Mouse (Mus musculus) midbrain, embryonic 10.5 days (tissue): ENCODE measurements around the gene Hexim2. TPM values are rescaled to one million over a fixed set of nuclear protein-coding genes. Genes with fewer than 3 reads are reported as not detected.

Experiments used
- DNase-seq: peaks from one replicate; pipeline ENCODE4 v3.0.0-alpha.2; 2017; ENCODE audit warnings: low spot score
- H3K27ac ChIP-seq: fragments of 300-500 bp; sonication (generic); replicated peaks from 2 replicates; pipeline ENCODE4 v1.5.1; 2016; ENCODE audit warnings: mild to moderate bottlenecking
- H3K27me3 ChIP-seq: fragments of 300-500 bp; sonication (generic); 2 replicates; pipeline ENCODE4 v1.6.1; 2016; ENCODE audit warnings: low read depth, mild to moderate bottlenecking; ENCODE audit not compliant: poor library complexity, severe bottlenecking
- H3K36me3 ChIP-seq: fragments of 300-500 bp; sonication (generic); 2 replicates; pipeline ENCODE4 v1.6.1; 2016; ENCODE audit warnings: mild to moderate bottlenecking, moderate library complexity
- H3K4me1 ChIP-seq: fragments of 300-500 bp; sonication (generic); 2 replicates; pipeline ENCODE4 v1.6.1; 2016
- H3K4me3 ChIP-seq: fragments of 300-500 bp; sonication (generic); 2 replicates; pipeline ENCODE4 v1.5.1; 2016; ENCODE audit warnings: mild to moderate bottlenecking, moderate library complexity
- H3K9me3 ChIP-seq: fragments of 300-500 bp; sonication (generic); replicated peaks from 2 replicates; pipeline ENCODE4 v1.6.1; 2016; ENCODE audit warnings: mild to moderate bottlenecking
- WGBS: fragments of 180-500 bp; shearing (Covaris S2); methylation state at CpG from one replicate; pipeline ENCODE4 v1.1.7; 2016; 5-methylcytosine and 5-hydroxymethylcytosine counted together
- polyA plus RNA-seq: library from polyadenylated mRNA; unstranded; fragments of >200 nt; fragmentation: Nextera tagmentation; extraction: Ambion mirVana; gene quantifications from 2 replicates; pipeline ENCODE4 v1.2.1, GENCODE M21; 2016

Hexim2 gene
- polyA plus RNA-seq, 1 experiment from 2014 or later, result 7.8 TPM

DNA sequence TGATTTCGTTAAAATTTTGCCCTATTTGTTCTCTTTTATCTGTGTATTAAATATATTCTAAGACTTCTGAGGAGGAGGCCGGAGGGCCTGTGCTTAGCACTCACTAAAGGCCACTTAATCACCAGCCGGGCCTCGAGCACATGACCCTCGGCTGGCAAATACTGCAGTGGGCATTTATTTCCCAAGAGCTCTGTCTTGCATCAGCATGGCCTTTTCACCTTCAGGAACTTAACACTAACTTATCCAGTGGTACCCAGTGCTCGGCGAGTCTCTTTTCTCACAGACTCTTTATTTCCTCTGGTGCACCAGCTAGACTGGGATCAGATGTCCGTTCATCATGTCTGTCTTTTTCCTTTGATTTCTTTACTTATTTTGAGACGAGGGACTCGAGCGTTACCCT lies 28.5 kb downstream of the Hexim2 start:
- WGBS, result 92% methylated on average over 11 of the region's 11 CpGs
- H3K27ac ChIP-seq, result no peak overlapping the region
- DNase-seq, result no peak

DNA sequence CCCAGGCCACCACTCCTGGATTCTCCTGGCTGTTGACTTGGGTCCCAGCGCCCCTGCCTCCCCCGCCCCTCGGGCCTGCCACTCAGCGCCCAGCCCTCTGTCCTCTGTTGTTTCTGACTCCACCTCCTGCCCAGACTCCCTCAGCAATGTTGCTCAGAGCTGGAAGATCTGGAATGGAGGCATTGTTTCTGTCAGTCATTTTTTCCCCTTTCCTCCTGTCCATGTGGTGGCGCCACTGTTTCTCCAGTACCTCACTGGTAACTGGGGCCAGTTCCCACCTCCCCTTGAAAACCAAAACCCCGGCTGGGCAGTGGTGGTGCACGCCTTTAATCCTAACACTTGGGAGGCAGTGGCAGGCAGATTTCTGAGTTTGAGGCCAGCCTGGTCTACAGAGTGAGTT lies 29.2 kb downstream of the Hexim2 start:
- H3K4me3 ChIP-seq, result no peak overlapping the region
- no peak overlapping the region for H3K27ac ChIP-seq
- no peaks in the 10 kb centered on the region for H3K9me3 ChIP-seq
- 78% methylated on average over 7 of the region's 7 CpGs for WGBS
- no peaks in the 10 kb centered on the region; the same call in 1 of the 2 replicates for H3K27me3 ChIP-seq
- H3K4me1 ChIP-seq, result peaks cover 11% of the 10 kb centered on the region
- H3K36me3 ChIP-seq, result no peaks in the 10 kb centered on the region
- DNase-seq, result no peak

More for the DNA sequence above, 28.5 kb downstream of the Hexim2 start:
- Histone ChIP-seq H3K27me3 (no peaks in the 10 kb centered on the region; the same call in 1 of the 2 replicates), H3K4me1 (peaks cover 11% of the 10 kb centered on the region), H3K36me3 (no peaks in the 10 kb centered on the region), H3K9me3 (no peaks in the 10 kb centered on the region), H3K4me3 (no peak overlapping the region)

DNA sequence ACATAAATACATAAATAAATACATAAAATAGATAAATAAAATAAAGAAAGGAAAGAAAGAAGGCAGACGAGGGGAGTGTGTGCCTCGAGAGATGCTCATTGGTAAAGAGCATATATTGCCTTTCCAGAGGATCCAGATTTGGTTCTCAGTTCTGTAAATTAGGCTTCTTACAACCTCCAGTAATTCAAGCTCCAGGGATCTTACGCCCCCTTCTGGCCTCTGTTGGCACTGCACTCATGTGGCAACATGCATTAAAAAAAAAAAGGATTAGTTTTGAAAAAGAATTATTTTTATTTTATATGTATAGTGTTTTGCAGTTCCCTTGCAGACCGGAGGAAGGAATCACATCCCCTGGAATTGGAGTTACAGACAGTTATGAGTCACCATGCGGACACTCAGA lies 29.9 kb downstream of the Hexim2 start:
- Histone ChIP-seq H3K4me1 (peaks cover 11% of the 10 kb centered on the region), H3K27me3 (no peaks in the 10 kb centered on the region; the same call in 1 of the 2 replicates), H3K4me3 (no peak overlapping the region), H3K27ac (no peak overlapping the region), H3K9me3 (no peaks in the 10 kb centered on the region), H3K36me3 (no peaks in the 10 kb centered on the region)
- DNase-seq, result no peak
- whole genome bisulfite sequencing, result 88% methylated on average over 5 of the region's 5 CpGs

DNA sequence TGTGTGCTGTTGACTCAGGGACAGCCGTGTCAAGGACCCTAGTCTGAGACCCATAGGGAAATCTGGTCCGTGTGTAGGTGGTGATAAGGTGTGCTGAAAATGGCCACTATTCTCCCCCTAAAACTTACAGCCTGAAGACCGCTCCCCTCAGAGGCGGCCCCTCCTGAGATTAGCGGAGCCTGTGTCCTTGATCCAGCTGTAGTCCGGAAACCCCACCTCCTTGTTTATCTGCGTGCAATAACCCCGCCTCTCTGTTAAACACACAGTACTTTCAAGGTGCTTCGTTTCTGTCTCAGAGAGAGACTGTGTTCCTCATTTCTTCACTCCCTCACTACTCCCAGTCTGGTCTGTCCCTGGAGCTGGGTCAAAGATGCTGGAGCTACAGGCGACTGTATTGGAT lies 32.2 kb downstream of the Hexim2 start:
- Histone ChIP-seq H3K27ac (no peak overlapping the region), H3K9me3 (no peaks in the 10 kb centered on the region), H3K4me1 (no peaks in the 10 kb centered on the region), H3K4me3 (no peak overlapping the region), H3K36me3 (no peaks in the 10 kb centered on the region), H3K27me3 (peaks cover 7% of the 10 kb centered on the region)
- DNase-seq, result no peak
- WGBS, result 29% methylated on average over 10 of the region's 10 CpGs

DNA sequence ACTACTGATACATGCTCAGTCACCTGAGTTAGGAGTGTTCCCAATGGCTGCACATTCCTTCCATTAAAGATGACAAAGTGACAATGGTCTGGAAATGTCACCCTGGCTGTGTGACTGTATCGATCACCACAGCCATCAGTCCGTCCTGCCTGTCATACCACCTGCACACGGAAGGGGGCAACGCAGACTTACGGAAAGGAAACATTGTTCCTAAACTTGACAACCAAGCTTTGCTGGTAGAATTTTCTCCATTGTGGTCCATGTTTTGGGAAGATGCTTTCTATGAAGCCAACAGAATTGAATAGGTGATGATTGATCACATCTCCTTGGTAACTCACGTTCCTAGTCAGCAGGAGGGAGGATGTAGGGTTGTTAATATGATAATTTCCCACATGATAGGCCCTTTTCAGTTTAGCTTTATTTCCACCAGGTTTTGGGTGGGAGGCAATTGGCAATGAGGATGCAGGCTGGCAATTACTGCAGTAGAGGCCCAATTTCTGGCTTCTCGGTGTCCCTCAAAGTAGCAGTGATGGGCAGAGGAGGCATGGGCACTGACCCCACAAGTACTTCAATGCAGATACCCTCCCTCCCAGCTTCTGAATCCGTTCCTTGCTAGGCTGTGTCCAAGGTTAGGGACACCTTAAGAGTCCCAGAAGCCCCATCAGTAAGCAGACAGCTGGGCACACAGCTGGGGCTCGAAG lies 36.6 kb downstream of the Hexim2 start:
- Histone ChIP-seq H3K27me3 (peaks cover 51% of the 10 kb centered on the region), H3K36me3 (no peaks in the 10 kb centered on the region), H3K4me3 (no peak overlapping the region), H3K9me3 (no peaks in the 10 kb centered on the region), H3K27ac (no peak overlapping the region), H3K4me1 (peaks cover 16% of the 10 kb centered on the region)
- DNase-seq, result peak; percentile 59
- 33% methylated on average over 9 of the region's 9 CpGs for WGBS

DNA sequence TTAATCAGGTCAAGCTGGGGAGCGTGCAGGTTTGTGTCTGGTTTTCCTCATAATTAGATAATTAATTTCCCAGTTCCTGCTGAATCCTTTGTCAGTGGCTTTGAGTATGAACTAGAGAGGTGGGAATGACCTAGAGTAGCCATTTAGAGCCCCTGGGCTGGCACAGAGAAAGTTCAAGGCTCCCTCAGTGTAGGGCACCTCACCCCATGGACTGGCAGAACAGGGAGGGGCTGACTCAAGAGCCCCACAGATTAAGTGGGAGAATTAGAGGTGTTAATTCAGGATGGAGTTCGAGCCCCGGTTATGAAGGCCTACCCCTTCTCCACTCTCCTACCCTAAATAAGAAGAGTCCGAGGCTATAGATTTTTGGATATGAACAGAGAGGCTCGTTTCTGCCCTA lies 37.4 kb downstream of the Hexim2 start:
- Histone ChIP-seq H3K27ac (no peak overlapping the region), H3K4me3 (no peak overlapping the region), H3K27me3 (peaks cover 58% of the 10 kb centered on the region), H3K36me3 (no peaks in the 10 kb centered on the region), H3K9me3 (no peaks in the 10 kb centered on the region), H3K4me1 (peaks cover 16% of the 10 kb centered on the region)
- no peak for DNase-seq
- WGBS, result 84% methylated on average over 5 of the region's 5 CpGs

DNA sequence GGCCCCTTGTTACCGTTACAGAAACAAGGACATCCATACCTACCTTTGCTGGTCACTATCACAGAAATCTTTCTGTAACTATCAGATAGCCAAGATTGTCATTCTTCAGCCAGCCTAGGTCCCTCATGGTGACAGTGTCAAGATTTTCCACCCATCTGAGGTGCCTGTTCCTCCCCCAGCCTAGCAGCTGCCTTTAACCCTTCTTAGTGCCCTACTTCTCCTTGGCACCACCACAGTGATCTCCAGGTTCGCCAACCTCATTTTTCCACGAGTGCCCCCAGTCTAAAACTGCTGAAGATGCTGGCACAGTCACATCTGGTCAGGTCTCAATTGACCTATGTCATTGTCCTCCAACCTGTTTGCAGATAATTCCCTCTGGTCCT lies 37.9 kb downstream of the Hexim2 start:
- Histone ChIP-seq H3K4me3 (peak overlapping the region; percentile 77), H3K27ac (no peak overlapping the region), H3K9me3 (no peaks in the 10 kb centered on the region), H3K4me1 (peaks cover 19% of the 10 kb centered on the region), H3K27me3 (peaks cover 63% of the 10 kb centered on the region), H3K36me3 (no peaks in the 10 kb centered on the region)
- DNase-seq, result no peak
- WGBS, result 63% methylated on average over 3 of the region's 3 CpGs

DNA sequence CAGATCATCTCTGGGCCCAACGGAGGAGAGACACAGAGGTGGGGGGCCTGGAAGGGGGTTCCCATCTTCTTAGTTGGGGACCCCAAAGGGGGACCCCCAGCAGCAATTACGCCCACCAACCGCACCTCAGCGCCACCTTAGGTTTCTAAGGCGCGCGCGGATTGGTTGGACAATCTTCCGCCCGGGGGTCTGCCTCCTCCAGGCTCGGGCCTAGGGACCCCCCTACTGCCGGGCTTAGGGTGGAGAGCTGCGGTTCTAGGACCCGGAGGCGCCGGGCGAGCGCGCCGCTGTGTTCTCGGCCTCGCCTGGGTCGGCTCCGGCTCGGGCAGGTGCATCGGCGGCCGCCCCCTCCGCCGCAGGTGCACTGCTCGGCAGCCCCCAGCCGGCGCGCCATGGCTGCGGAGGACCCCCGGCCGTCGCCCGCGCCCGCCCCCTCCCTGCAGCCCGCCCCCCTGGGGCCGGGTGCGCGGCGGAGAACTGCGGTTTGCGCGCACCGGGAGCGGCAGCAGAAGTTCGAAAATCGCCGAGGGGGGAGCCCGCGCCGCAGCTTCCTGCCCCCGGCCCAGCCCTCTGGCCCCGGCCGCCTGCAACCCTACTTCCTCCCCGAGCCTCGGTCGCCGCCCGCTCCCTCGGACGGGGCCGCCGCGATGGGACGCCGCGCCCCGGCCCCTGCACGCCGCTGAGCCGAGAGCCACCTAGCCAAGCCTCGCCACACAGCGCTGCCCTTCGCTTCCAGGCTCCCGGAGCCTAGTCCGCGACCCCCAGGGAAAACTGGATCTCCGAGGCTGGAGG lies 38.5 kb downstream of the Hexim2 start, which contains the start of gene Fmnl1:
Gene Fmnl1, plus strand, starts transcription at position 614 of the 792 bp plus-strand sequence.
- H3K36me3 ChIP-seq, result no peaks in the 10 kb centered on the region
- 1% methylated on average over 84 of the region's 84 CpGs for WGBS
- H3K9me3 ChIP-seq, result no peaks in the 10 kb centered on the region
- peak within 1 kb of the TSS; percentile 77 for H3K4me3 ChIP-seq
- peak within 1 kb of the TSS; percentile 72 for H3K27ac ChIP-seq
- H3K27me3 ChIP-seq, result peaks cover 64% of the 10 kb centered on the region
- peaks cover 19% of the 10 kb centered on the region for H3K4me1 ChIP-seq
- DNase-seq, result peak; percentile 37

DNA sequence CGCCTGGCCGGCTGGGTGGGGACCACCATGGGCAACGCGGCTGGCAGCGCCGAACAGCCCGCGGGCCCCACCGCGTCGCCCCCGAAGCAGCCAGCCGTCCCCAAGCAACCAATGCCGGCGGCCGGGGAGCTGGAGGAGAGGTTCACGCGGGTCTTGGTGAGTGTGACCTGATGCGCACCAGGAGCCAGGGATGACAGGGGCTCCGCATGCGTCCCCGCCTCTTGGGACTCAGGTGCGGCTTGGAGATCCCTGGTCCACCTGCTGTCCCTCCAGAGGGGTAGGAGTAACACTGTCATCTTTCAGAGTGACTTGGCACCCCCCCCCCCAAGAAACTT lies 39.0 kb downstream of the Hexim2 start:
- H3K4me3 ChIP-seq, result peak overlapping the region; percentile 77
- H3K27me3 ChIP-seq, result peaks cover 64% of the 10 kb centered on the region
- H3K36me3 ChIP-seq, result no peaks in the 10 kb centered on the region
- peaks cover 19% of the 10 kb centered on the region for H3K4me1 ChIP-seq
- no peaks in the 10 kb centered on the region for H3K9me3 ChIP-seq
- peak; percentile 32 for DNase-seq
- 5% methylated on average over 23 of the region's 23 CpGs for WGBS
- peak overlapping the region; percentile 72 for H3K27ac ChIP-seq

DNA sequence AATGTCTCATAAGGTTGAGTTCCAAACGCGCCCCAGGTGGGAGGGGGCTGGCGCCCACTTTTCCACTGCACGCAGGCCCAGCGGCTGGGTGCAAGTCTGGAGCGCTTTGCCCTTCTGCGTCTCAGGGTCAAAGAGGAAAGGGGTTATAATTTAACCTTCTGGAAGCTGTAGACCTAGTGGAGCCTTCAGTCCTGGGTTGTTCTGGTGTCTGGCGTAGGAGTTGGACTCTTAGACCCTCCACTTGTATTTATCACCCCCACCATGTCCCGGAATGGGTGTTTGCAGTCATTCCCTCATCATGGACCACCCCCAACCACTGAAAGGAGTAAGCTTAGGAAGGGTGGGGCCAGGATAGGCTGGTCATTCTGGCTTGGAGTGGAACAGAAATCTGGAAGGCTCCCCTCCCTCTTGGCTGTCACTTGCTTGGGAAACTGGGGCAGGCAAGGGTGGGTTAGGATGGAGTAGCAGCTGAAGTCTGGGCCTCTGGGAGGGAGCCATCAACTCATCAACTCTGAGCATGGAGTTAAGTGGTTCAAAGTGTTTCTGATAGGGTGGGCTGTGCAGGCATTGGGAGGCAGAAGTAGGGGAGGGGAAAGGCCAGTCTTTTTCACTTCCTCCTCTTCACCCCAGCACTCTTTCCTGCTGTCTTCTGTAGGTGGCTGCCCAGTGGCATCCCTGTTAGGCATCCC lies 39.6 kb downstream of the Hexim2 start:
- Histone ChIP-seq H3K4me3 (peak overlapping the region; percentile 77), H3K4me1 (peaks cover 19% of the 10 kb centered on the region), H3K27me3 (peaks cover 64% of the 10 kb centered on the region)

DNA sequence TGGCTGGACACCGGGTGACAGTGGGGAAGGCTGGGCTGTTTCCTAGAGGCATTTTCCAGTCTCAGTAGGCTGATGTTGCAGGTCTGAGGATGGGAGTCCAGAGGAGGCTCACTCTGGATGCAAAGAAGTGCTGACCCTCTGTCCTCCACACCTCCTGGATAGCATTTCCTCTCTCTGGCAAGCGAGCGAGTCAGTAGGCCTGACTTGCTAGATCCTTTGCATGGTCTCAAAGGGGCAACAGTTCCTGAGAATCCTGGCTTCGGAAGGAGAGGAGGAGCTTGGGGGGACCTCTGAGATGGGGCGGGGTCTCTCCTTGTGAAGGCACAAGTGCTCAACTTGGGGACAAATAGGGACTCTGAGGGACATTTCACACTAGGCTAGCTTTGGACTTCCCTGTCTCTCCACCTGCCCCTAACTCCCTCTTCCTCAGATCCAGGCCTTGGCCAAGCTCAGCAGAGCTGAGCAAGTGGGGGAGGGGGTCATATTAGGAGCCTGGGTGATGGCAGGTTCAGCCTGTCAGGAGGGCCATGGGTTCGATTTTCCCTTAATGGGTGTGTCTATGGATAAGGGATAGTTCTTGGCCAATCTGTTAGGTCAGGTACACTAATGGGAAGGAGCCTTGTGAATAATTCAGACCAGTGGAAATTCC lies 40.3 kb downstream of the Hexim2 start:
- no peaks in the 10 kb centered on the region for H3K36me3 ChIP-seq
- no peak for DNase-seq
- H3K9me3 ChIP-seq, result no peaks in the 10 kb centered on the region
- peaks cover 19% of the 10 kb centered on the region for H3K4me1 ChIP-seq
- H3K4me3 ChIP-seq, result no peak overlapping the region
- peaks cover 64% of the 10 kb centered on the region for H3K27me3 ChIP-seq
- no peak overlapping the region for H3K27ac ChIP-seq
- whole genome bisulfite sequencing, result 68% methylated on average over 6 of the region's 6 CpGs

More for the DNA sequence above, 39.6 kb downstream of the Hexim2 start:
- 53% methylated on average over 9 of the region's 9 CpGs for WGBS
- H3K36me3 ChIP-seq, result no peaks in the 10 kb centered on the region
- H3K27ac ChIP-seq, result no peak overlapping the region
- no peaks in the 10 kb centered on the region for H3K9me3 ChIP-seq
- no peak for DNase-seq

DNA sequence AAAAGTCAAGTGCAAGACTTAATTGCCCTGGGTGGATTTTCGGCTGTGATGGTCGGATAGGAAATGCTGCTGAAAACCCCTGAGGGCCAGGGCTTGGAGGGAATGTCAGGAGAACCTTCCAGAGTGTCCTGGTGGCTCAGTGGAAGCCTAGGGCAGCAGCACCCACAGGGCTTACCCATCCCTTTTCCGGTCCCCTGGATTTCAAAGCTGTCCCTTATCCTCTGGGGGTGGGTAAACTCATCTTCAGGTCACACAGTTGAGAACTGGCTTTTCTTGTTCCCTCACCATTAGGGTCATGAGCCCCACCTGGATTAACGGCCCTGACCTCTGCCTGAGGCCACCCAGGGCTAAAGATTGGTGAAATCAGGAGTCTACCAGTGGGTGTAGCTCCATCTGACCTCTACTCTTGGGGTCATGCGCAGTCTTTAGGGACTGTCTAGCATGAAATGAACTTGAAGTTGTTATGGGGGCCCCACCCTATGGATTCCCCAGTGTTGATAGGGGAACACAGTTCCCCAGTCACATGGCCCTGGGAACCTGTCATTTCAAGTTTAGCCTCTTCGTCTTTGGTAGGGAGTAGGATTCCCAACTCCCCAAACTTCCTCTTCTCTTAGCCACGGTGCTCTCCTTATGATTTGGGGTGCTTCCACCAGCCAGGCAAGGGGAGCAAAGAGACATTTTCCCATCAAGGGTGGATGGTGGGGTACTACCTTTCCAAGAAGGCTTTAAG lies 41.0 kb downstream of the Hexim2 start:
- no peak for DNase-seq
- 86% methylated on average over 7 of the region's 7 CpGs for WGBS
- H3K4me3 ChIP-seq, result no peak overlapping the region
- no peaks in the 10 kb centered on the region for H3K36me3 ChIP-seq
- no peak overlapping the region for H3K27ac ChIP-seq
- no peaks in the 10 kb centered on the region for H3K9me3 ChIP-seq
- H3K4me1 ChIP-seq, result peaks cover 19% of the 10 kb centered on the region
- H3K27me3 ChIP-seq, result peaks cover 69% of the 10 kb centered on the region
